Comparison of ENCODE assay signal across 9 mouse cellular contexts in genomic region chr2:92597291-92597690, GRCm38 (mm10). TPM values are rescaled to one million over a fixed set of nuclear protein-coding genes. Genes with fewer than 3 reads are reported as not detected.
DNase-seq lines count a peak whose midpoint lies in the region; ATAC-seq and TF ChIP-seq lines count a peak whose summit lies in the region.
"Had no signal": no experiment of that assay in that cellular context is flagged by ENCODE, and none has a peak within 500 bp of the region (broad histone marks: within the 10 kb centered on the region; RNA-seq: fewer than 3 reads in every experiment).

No protein-coding gene starts in this region.

- intact Hi-C loops in left cerebral cortex, adult 2 months (cut with DNase I) = no loop called here

- no peak for ATAC-seq in CD4-positive, CD25-positive, alpha-beta regulatory T cell, adult 4 months
- ATAC-seq in megakaryocyte-erythroid progenitor cell, adult 5-6 weeks (replicated peaks; ENCODE audit: low FRiP score, low TSS enrichment, poor library complexity, severe bottlenecking) = peak; percentile 28; the same call in 1 of the 2 replicates
- ATAC-seq in activated CD4-positive, CD25-positive, alpha-beta regulatory T cell, adult 4 months = no peak

- H3K4me3 ChIP-seq in left cerebral cortex, adult 2 months = no peak overlapping the region
- H3K4me3 ChIP-seq: limb, embryonic 10.5 days had no signal

- H3K27ac ChIP-seq in left cerebral cortex, adult 2 months = no peak overlapping the region
- H3K27ac ChIP-seq: limb, embryonic 10.5 days had no signal

- TF ChIP-seq CTCF in left cerebral cortex, adult 2 months (IDR thresholded peaks at IDR 0.05) = peak; percentile 68

- peak; percentile 7 for DNase-seq in CD4-positive, CD25-positive, alpha-beta regulatory T cell, adult 2 months (ENCODE audit: low read depth, low spot score)
- DNase-seq in left cerebral cortex, adult 2 months (ENCODE audit: extremely low spot score in 1 of 2, low spot score in 2 of 2) = peak; percentile 58 to 62
- DNase-seq in left cerebral cortex, adult 11 months (ENCODE audit: low spot score) = no peak
- peak; percentile 85 for DNase-seq in brain, adult 2 months (ENCODE audit: low read depth, low spot score)
- DNase-seq in adrenal gland, postnatal 25 days = no peak

RNA-seq across cellular contexts. Expression of gene Chst1, which starts 2.2 kb away (rescaled TPM):
- polyA plus RNA-seq in CD4-positive, CD25-positive, alpha-beta regulatory T cell, adult 4 months (2017; shearing (Covaris generic)) = under 1 TPM in 1 of 2 experiments, not detected in 1; 0.27 TPM
- total RNA-seq in left cerebral cortex, adult 2 months (2021) = 100 to 1,000 TPM; 265 to 266 TPM
- 1.5 TPM in 1 of 2 replicates, not detected in the other for total RNA-seq in megakaryocyte-erythroid progenitor cell, adult 5-6 weeks (2014; fragmentation: Nextera tagmentation)
- 0.27 and 0.28 TPM in 2 replicates for total RNA-seq in megakaryocyte-erythroid progenitor cell, adult 5-6 weeks (2017)
- polyA plus RNA-seq in activated CD4-positive, CD25-positive, alpha-beta regulatory T cell, adult 4 months (2017; shearing (Covaris generic)) = under 1 TPM in 1 of 2 experiments, not detected in 1; 0.20 TPM
- 12.8 and 13.5 TPM in 2 replicates for total RNA-seq in adrenal gland, postnatal 25 days (2021)

Comparison
In these comparisons a context has a peak if more than half of its experiments do, and no peak if none do; other contexts are left out.
1. DNase-seq: peak in CD4-positive, CD25-positive, alpha-beta regulatory T cell, adult 2 months (single experiment), left cerebral cortex, adult 2 months (2 of 2) and brain, adult 2 months (single experiment); none in left cerebral cortex, adult 11 months (single experiment) and adrenal gland, postnatal 25 days (single experiment).
2. RNA of gene Chst1, which starts 2.2 kb away (total RNA-seq): 265 to 266 TPM in left cerebral cortex, adult 2 months; 12.8 to 13.5 TPM in adrenal gland, postnatal 25 days and 0.27 to 1.5 TPM in megakaryocyte-erythroid progenitor cell, adult 5-6 weeks; every median in the first group is over 10 times any median in the second.